Mouse (Mus musculus) heart, adult 18-20 months (tissue): ENCODE measurements at regions not wholly inside any gene's neighbourhood (a gene's known extent, or its start where the extent isn't known, plus 50 kb on each side); places are given as distances from the start of the nearest gene placed in this dataset.

Source experiments
- DNase-seq, 2 experiments: peaks; one replicate each; pipeline ENCODE4 v3.0.0; 2021 to 2022; ENCODE audit warnings: mixed read lengths in 1 of 2

DNA sequence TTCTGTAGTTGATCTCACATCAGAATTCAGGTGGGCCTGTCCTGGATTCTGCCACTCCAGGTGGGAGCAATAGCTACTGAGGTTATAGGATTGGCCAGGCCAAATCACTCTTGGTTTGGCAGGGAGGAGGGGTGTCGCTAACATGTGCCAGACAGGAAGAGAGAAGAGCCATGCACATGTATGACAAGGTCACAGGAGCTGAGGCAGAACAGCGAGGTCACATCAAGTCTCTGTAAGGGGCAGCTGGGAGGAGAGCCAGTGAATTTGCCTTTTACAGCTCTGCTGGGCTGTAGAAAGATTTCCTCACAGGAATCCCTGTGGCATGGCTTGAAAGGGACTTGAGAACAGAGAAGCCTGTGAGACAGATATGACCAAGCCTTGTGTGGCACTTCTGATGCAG, 96.3 kb upstream of the Prok2 start:
- DNase-seq: no peak

DNA sequence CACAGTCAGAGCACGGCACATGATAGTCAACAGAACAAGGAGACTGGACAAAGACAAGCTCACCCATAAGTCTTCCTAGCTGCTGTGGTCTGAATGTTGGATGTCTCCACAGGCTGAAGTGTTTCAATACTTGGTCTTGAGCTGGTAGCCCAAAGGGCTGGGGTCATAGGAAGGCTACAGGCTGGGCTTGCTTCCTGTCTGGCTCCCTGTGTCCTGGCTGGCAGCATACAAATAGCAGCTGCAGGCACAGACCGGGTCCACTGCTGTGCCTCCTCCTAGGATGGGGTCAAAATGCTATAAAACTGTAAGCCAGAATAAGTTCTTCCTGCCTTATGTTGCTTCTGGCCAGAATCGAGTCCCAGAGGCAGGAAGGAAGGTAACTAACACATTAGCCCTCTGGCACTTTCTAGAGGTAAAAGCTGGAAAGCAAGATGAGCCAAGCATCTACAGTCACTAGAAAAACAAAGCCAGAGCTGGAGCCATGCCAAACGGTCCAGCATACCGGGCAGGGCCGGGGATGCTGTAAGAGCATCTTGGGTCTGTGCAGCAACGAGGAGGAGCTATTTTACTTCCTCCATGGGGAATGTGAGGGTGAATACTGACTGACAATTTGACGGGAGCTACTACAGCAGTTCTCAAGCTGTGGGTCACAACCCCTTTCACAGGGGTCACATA, 93.2 kb upstream of the Prok2 start:
- no peak for DNase-seq

DNA sequence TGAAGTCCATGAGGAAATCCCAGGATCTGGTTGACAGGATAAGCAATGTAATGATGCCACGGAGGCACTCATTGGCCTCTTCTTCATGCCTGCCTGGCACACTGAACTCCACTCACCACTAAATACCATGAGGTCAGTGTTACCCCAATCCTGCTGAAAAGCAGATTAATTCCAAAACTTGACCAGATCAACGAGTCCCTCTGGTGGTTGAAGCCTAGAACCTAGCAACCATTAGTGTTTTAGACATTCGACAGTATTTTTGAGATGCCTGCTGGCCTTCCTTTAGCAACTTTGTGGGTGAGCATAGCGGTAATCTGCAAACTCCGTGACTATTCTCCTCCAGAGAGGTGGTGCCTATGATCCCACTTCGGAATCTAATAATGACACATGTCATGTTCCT, 92.3 kb upstream of the Prok2 start:
- no peak for DNase-seq

DNA sequence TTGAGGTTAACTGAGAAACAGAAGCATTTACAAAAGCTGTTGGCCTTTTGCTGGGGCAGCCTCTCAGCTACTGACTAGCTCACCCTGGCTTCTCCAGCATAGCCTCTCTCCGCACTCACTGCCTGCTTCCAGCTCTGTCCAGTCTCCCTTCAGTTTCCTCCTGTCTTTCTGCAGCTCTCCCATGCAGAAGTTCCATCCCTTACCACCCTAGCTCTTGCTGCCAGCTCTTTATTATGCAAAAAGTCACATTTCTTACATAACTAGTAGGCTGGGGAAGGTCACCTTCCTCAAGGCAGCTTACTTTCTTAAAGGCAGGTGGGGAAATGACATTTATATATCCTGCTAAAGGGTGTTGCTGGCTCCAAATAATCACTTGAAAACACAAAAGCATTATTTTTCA, 91.1 kb upstream of the Prok2 start:
- DNase-seq: no peak

DNA sequence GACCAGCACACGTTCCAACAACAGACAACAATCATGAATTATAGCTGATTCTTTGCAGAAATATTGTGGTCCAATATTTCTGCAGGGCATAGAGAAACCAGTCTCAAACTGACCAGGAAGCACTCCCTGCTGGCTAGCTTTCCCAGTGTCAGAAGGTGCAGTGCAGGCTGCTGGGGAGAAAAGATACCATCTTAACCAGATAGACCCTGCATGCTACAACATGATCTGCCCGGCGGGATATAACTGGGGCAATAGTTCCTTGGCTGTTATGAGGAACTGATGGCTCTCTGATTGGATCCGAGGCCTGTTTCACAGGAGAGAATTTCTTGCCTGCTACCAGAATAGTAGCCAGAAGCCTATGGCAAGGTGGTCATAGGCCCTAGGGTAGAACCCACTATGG, 86.9 kb upstream of the Prok2 start:
- no peak for DNase-seq

DNA sequence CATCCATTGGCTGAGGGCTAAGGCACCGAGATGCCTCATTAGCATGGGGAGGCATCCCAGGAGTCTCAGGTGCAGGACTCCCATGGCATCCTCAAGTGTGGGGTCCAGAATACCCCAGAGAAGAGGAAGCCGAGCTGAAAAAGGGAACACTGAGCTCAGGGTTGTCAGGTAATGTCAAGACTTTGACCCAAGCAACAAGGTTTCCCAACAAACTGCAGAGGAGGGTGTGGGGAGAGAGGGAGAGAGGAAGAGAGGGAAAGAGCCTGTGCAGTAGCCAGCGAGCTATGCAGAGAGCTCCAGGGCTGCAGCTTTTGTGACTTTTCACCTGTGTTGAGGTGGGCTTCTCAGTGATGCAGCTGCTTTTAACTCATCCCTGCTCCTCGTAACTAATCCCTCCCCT, 85.7 kb upstream of the Prok2 start:
- DNase-seq: no peak

DNA sequence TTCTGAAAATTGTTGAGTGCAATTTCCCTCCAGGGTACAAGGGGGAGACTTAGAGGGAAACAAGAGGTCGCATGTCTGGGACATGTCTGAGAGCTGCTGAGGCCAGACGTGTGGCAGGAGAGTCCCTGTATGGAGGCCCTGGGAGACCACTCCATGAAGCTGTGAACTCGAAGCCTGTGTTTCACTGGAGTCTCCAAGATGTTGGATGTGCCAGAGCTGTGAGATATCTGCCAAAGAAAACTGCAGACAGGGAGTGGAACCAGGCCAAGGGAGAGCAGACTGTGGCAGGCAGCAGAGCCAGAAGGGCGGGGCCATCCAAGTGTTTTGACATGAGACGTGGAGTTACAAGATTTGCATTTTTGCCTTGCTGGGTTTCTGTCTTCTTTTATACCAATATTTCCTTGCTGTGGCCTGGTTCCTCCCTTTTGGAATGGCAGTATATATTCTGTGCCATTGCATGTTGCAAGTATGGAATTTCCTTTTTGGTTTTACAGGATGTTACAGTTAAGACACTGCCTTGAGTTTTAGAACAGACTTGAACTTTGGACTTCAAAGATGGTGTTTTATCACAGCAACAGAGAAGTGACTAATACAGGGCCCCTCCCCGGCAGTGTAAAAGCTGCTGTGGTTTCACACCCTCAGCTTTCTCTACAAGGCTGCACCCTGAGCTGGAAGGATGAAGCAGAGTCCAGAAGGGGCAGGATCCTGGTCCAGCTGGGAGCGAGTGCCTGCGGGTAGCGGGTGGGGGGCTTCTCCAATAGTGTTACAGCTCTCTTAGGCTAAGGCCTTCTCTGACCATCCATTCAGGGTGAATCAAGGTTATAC, 85.0 kb upstream of the Prok2 start:
- DNase-seq: peak; percentile 83 to 88

DNA sequence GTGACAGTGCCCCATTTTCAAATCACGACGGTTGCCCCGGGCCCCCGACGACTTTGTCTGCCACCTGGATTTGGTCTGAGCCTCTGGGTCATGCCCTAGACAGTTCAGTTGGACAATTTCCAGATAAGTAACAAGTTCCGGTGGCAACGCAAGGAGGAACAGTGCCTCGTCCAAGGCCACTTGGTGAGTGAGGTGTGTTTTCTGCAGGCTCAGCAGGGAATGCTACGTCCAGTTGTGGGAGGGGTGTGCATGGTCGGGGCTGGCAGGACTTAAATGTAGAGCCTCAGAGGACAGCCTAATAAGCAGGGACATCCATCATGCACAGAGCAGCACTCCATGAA, 78.7 kb upstream of the Prok2 start:
- no peak for DNase-seq

DNA sequence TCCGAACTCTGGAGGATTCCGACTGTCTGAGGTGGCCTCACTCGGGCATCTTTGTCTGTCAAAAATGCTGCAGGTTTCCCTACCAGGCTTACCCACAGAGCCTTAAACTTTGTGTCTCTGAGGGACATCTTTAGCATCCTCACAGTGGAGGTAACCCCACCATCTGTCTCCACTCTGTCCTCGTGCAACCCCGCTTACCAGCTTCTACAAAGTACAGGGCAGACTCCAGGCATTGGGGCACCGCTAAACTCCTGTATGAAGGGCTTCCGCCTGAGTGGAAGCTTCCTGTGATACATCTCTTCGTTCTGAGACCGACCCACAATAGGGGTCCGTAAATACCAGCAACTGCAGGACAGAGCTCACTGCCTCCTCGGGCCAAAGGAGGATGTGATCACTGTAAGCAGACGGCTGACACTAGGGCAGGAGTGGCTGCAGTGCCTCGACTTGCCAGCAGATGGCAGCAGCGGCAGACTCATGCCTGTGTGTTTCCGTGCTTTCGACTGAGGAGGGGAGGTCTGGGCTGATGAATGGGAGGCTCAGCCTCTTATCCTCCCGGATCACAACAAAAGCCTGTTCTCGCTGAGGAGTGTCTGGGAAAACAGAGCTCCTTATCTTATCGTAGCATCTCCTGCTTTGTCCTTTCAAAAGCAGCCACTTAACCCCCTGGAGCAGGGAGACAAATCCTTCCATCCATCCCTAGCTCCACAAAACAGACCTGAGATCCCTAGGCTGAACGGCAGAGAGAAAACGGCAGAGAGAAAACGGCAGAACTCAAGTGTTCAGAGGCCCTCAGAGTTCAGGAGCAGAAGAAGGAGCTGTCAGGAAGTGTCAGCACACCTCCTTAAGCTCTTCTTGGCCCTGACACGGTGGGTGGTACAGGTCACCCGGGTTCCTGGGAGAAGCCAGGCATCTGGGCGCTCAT, 78.1 kb upstream of the Prok2 start:
- DNase-seq: peak; percentile 81 to 96

DNA sequence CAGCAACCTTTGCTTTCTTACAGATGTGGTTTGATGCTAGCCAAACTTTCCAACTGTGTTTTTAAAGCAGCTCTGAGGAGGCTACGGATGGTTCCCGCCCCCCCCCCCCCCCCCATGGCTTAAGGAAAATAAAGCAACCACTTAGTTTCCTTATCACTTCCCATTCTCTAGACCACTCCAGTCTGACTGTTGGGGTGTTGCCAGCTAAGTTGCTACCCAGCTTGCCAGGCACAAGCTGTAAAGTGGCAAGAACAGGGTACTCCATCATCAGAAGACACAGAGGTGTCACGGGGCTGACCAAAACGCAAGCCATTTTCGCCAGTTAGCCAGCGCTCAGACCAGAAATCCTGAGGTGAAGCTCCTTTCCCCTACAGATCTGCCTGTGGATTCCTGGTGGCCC, 74.7 kb upstream of the Prok2 start:
- DNase-seq: no peak

DNA sequence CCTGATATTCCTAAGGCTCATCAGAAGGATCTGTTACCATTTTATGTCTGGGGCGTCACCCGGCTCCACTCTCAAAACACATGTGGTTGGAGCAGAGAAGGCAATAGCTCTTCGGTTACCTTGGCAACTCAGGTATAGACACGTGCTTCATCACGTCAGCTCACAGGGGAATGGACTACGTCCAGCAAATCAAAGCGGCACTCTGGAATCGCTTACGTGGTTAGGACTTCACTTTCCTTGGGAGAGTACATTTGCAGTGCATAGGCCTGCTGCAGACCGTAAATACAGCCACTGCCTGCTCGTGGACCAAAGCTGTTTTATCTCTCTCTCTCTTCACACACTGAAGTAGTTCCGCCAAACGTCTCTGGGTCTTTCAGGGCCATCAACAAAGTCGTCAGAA, 74.1 kb upstream of the Prok2 start:
- no peak for DNase-seq

DNA sequence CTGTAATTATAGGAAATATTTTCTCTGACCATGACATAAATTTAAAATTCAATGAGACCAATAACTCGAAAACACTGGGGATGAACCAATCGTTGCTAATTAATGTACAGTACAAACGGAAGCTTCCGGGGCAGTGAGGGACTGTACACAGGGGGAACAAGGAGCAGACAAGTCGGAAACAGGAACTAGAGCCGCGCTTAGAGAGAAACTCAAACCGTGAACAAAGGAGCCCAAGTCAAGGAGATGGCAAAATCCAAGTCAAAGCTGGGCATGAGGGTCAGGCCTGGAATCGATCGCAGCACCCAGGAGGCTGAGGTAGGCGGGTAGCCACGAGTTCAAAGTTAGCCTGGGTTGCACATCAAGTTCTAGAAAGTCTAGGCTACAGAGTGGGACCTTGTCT, 70.2 kb upstream of the Prok2 start:
- no peak for DNase-seq

DNA sequence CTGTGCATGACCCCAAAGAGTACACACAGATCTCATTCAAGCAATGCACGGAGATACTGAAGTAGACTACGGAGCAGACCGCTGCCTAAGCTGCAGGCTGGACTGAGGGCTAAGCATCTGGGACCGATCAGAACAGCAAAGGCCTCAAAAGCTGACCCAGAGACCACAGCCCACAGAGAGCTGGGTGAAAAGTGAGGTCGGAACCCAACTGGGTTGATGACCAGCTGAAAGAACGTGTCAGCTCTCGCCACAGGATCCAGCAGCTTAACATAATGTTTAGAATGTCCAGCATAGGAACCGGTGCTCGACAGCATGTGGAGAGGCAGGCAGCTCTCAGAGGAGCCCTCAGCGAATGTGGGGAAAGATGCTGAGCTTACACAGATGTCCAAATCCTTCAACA, 67.4 kb upstream of the Prok2 start:
- no peak for DNase-seq

DNA sequence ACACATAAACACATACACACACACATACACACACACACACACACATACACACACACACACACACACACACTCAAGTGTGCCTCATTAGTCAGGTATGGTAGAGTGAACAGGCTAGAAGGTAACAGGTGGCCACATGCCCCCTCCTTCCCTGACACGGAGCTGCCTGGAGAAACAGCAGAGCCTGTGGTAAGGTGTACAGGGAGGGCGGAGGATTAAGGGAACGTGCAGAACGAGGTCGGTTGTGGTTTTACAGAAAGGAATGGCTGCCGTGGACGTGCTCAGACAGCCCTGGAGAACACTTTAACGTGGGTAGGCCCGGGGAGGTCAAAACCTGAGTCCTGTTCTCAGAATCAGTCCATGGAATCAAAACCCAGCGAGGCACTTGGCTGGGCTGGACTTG, 66.2 kb upstream of the Prok2 start:
- no peak for DNase-seq

DNA sequence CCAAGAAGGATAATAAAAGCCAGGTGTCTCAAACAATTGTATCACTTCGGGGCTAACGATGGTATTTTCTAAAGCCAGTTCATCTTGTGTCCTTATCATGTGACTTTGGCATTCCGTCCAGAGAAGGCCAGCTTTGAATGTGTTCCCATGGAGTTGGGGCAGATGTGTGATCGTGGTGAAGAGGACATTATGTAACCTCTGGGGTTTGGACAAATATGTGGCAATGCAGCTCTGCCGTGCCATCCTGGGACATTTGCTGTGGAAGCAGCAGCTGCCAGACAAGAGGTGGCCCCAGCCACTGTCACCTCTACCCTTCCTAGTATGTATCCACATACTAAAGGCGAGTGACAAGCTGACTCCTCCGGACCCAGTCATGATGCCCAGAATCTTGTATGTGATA, 60.8 kb upstream of the Prok2 start:
- no peak for DNase-seq

DNA sequence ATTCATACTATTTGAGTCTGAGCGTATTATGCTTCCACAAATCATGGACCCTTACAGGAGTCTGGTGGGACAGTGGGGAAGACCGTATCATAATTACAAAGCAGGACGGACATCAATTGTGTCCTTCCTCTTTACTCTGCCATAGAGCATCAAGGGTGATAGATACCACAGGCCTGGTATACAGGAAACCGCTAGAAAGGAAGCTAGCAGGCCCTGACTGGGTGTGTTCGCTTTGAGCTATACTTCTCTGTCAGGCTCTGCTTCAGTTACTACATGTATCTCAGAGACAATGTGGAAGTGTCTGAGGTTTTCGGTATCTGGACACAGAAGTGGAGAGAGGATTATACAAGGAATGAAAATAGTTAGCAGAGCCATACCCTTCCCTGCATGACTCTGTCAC, 59.0 kb upstream of the Prok2 start:
- DNase-seq: peak in 1 of 2 experiments; percentile 45

DNA sequence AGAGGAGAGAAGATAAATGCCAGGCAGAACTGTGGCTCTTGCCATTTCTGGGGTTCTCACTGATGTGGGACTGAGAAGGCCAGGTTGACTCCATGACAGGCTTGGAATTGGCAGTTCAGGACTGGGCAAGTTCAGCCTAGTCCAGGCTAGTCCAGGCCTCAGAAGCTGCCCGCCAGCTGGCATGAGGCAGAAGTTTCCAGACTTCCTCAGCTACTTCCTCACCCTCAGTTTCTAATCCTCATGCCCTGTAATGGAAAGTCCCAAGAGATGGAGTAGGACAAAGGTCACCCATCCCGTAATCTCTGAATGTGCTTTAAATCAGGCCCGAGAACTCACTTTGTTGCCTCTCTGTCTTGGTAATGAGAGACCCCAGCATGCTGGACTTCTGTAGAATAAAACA, 58.6 kb upstream of the Prok2 start:
- DNase-seq: peak in 1 of 2 experiments; percentile 34

DNA sequence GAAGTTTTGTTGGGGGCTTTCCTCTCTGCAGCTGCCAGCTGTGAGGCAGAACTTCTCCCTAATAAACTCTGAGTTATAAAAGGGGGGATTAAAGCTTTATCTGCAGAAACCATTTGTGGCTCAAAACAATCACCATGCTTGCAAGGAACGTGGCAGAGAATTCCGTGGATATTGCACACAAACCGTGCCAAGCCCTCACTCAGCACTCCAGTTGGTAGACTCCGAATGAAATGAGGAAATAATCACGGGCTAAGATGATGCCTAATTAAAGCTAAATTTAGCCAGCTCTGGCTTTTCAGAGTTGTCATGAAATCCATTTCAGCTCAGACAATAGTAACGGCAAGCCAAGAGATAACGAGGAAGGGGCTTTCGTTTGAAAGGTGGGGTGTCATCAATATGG, 58.1 kb upstream of the Prok2 start:
- DNase-seq: no peak

DNA sequence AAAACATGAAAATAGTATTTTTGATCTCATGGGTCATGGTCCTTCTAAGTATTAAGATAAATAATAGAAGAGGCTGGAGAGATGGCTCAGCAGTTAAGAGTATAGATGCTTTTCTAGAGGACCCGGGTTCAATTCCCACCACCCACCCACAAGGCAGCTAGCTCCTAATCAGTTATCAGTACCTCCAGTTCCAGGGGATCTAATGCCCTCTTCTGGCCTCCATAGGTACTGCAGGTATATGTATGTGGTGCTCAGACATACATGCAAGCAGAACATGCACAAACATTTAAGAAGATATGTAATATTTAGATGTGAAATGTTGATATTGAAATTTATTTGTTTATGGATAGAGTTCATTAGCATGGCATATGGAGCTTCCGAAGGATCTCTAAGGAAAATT, 56.8 kb upstream of the Prok2 start:
- peak in 1 of 2 experiments; percentile 24 for DNase-seq
